Mouse (Mus musculus): ENCODE measurements around the gene Kif13a.

Kif13a gene

GRCm38 (mm10) chr13:46929719-46930658 is at the start of gene Kif13a:
TSS of gene Kif13a (minus strand) at chr13:46929867.
- peak; percentile 95 for DNase-seq (ENCODE audit: low read depth)

- no peak for DNase-seq (ENCODE audit: low read depth)
Measured at GRCm38 (mm10) chr13:46976532-46976931, 46.9 kb upstream of the Kif13a start.

GRCm38 (mm10) chr13:46975930-46976329 is 46.3 kb upstream of the Kif13a start:
- peak; percentile 16 for DNase-seq (ENCODE audit: low read depth)

- no peak for DNase-seq (ENCODE audit: low read depth)
Measured at GRCm38 (mm10) chr13:46975031-46975551, 45.4 kb upstream of the Kif13a start.

GRCm38 (mm10) chr13:46970286-46970945 is 40.7 kb upstream of the Kif13a start:
- DNase-seq (ENCODE audit: low read depth) = no peak

GRCm38 (mm10) chr13:46968626-46969025 is 39.0 kb upstream of the Kif13a start:
- DNase-seq (ENCODE audit: low read depth) = peak; percentile 35

GRCm38 (mm10) chr13:46967308-46967707 is 37.6 kb upstream of the Kif13a start:
- no peak for DNase-seq (ENCODE audit: low read depth)

- DNase-seq (ENCODE audit: low read depth) = no peak
Measured at GRCm38 (mm10) chr13:46960878-46961474, 31.3 kb upstream of the Kif13a start.

- peak; percentile 63 for DNase-seq (ENCODE audit: low read depth)
Measured at GRCm38 (mm10) chr13:46959139-46959538, 29.5 kb upstream of the Kif13a start.

- DNase-seq (ENCODE audit: low read depth) = no peak
Measured at GRCm38 (mm10) chr13:46951212-46951611, 21.5 kb upstream of the Kif13a start.

- no peak for DNase-seq (ENCODE audit: low read depth)
Measured at GRCm38 (mm10) chr13:46949741-46950140, 20.1 kb upstream of the Kif13a start.

GRCm38 (mm10) chr13:46948027-46948426 is 18.4 kb upstream of the Kif13a start:
- no peak for DNase-seq (ENCODE audit: low read depth)

- DNase-seq (ENCODE audit: low read depth) = no peak
Measured at GRCm38 (mm10) chr13:46946041-46946440, 16.4 kb upstream of the Kif13a start.

- DNase-seq (ENCODE audit: low read depth) = no peak
Measured at GRCm38 (mm10) chr13:46945256-46945655, 15.6 kb upstream of the Kif13a start.

GRCm38 (mm10) chr13:46943294-46943693 is 13.6 kb upstream of the Kif13a start:
- DNase-seq (ENCODE audit: low read depth) = no peak

GRCm38 (mm10) chr13:46934116-46934515 is 4.4 kb upstream of the Kif13a start:
- no peak for DNase-seq (ENCODE audit: low read depth)

GRCm38 (mm10) chr13:46932846-46933245 is 3.2 kb upstream of the Kif13a start:
- DNase-seq (ENCODE audit: low read depth) = no peak

- no peak for DNase-seq (ENCODE audit: low read depth)
Measured at GRCm38 (mm10) chr13:46932049-46932448, 2.4 kb upstream of the Kif13a start.

GRCm38 (mm10) chr13:46930659-46931046 is 986 bp upstream of the Kif13a start:
- DNase-seq (ENCODE audit: low read depth) = no peak

GRCm38 (mm10) chr13:46928961-46929691 is 541 bp downstream of the Kif13a start:
- peak; percentile 62 for DNase-seq (ENCODE audit: low read depth)

- DNase-seq (ENCODE audit: low read depth) = no peak
Measured at GRCm38 (mm10) chr13:46928404-46928803, 1.3 kb downstream of the Kif13a start.

- DNase-seq (ENCODE audit: low read depth) = no peak
Measured at GRCm38 (mm10) chr13:46925671-46926070, 4.0 kb downstream of the Kif13a start.

All from NIH3T3 (cell line).